In the genomic region with DNA sequence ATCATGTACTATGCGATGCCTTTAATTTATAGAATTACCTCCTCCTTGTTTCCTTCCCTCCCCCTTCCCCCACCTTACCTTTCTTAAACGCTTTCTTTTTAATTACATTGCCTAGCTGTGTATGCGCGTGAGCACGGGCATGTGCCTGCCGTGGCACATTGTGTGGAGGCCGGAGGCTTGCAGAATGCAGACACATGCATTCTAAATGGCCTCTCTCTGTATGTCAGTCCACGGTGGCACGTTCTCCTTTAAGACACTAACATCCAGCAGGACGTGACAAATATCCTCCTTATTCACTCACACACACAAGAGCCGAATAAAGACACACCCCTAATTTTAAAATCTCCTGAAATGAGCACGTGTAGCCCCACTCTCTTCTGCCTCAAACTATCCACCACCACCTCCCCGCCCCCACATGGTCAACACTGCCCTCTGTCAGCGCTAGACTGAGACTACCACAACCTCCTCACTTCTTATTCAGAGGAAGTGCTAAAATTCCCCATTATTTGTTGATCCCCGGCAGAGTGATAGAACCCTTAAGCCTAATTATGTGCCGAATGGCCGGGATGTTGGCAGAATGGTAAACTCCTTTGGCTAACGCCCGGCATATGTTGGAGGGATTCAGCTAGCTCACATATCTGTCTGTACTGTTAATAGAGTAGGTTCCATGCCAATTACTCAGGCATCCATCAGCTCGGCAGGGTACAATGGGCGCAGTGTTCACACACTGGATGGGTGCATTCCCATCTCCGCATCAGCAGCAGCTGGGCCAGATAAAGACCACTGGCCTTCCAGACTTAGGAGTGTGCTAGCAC, we compare ENCODE assay signal across 8 mouse cellular contexts.
DNase-seq lines count a peak whose midpoint lies in the region; ATAC-seq and TF ChIP-seq lines count a peak whose summit lies in the region.

No protein-coding gene starts in this region.

- peak; percentile 83 for DNase-seq in testis, postnatal 10 days (ENCODE audit: low spot score)
- no peak for DNase-seq in testis, postnatal 14 days (ENCODE audit: low spot score)
- DNase-seq in embryonic facial prominence, embryonic 11.5 days (ENCODE audit: low spot score): peak; percentile 75
- peak; percentile 80 to 86 for DNase-seq in heart, adult 18-20 months
- peak; percentile 63 to 80 for DNase-seq in spleen, postnatal 4 days (ENCODE audit: low spot score in 2 of 2)

- peak overlapping the region; percentile 42 for H3K4me2 ChIP-seq in embryonic facial prominence, embryonic 11.5 days (ENCODE audit: low read depth, low read length)
- H3K4me2 ChIP-seq in intestine, postnatal 0 days (replicated peaks; ENCODE audit: low read depth): peak overlapping the region; percentile 68
- H3K4me2 ChIP-seq in limb, embryonic 13.5 days (replicated peaks): peak overlapping the region; percentile 72
- peak overlapping the region; percentile 55 for H3K4me2 ChIP-seq in midbrain, embryonic 12.5 days (replicated peaks)

- H3K4me3 ChIP-seq in embryonic facial prominence, embryonic 11.5 days (ENCODE audit: low read depth, low read length): peak overlapping the region; percentile 33
- H3K4me3 ChIP-seq in intestine, postnatal 0 days (ENCODE audit: low read depth, low read length): 0 out of 2 replicates have a peak overlapping the region, but pooled peaks have one; percentile 14
- H3K4me3 ChIP-seq in limb, embryonic 13.5 days: peak overlapping the region; percentile 42
- H3K4me3 ChIP-seq in midbrain, embryonic 12.5 days: peak overlapping the region; percentile 26

- peaks cover 9% of the 10 kb centered on the region for H3K4me1 ChIP-seq in embryonic facial prominence, embryonic 11.5 days (ENCODE audit: control insufficient read depth, insufficient read depth, low read length)
- H3K4me1 ChIP-seq in intestine, postnatal 0 days (replicated peaks; ENCODE audit: control insufficient read depth, insufficient read depth, low read length): peaks cover 13% of the 10 kb centered on the region
- peaks cover 49% of the 10 kb centered on the region for H3K4me1 ChIP-seq in limb, embryonic 13.5 days
- H3K4me1 ChIP-seq in midbrain, embryonic 12.5 days: peaks cover 56% of the 10 kb centered on the region

- peak overlapping the region; percentile 86 for H3K27ac ChIP-seq in embryonic facial prominence, embryonic 11.5 days (replicated peaks; ENCODE audit: low read depth, low read length)
- no peak overlapping the region for H3K27ac ChIP-seq in intestine, postnatal 0 days (ENCODE audit: low read depth, low read length)
- H3K27ac ChIP-seq in limb, embryonic 13.5 days: no peak overlapping the region
- H3K27ac ChIP-seq in midbrain, embryonic 12.5 days (replicated peaks): peak overlapping the region; percentile 91

- peak; percentile 82 for TF ChIP-seq CTCF in intestine, postnatal 0 days (IDR thresholded peaks at IDR 0.05; ENCODE audit: low read depth)

- 9% methylated on average over 22 of the region's 22 CpGs for WGBS in embryonic facial prominence, embryonic 11.5 days
- 20% methylated on average over 22 of the region's 22 CpGs for WGBS in intestine, postnatal 0 days
- 9% methylated on average over 22 of the region's 22 CpGs for WGBS in limb, embryonic 13.5 days
- WGBS in midbrain, embryonic 12.5 days: 6% methylated on average over 22 of the region's 22 CpGs

- no peaks in the 10 kb centered on the region for H3K27me3 ChIP-seq in embryonic facial prominence, embryonic 11.5 days (ENCODE audit: control insufficient read depth, insufficient read depth, low read length)
- no peaks in the 10 kb centered on the region for H3K27me3 ChIP-seq in intestine, postnatal 0 days (replicated peaks; ENCODE audit: control insufficient read depth, insufficient read depth, low read length)
- 0 out of 2 replicates have a peak, but pooled peaks cover 8% of the 10 kb centered on the region for H3K27me3 ChIP-seq in limb, embryonic 13.5 days
- H3K27me3 ChIP-seq in midbrain, embryonic 12.5 days: no peaks in the 10 kb centered on the region

- H3K9ac ChIP-seq in embryonic facial prominence, embryonic 11.5 days (replicated peaks; ENCODE audit: low read length): peak overlapping the region; percentile 15
- no peak overlapping the region for H3K9ac ChIP-seq in intestine, postnatal 0 days (ENCODE audit: low read depth, low read length)
- H3K9ac ChIP-seq in limb, embryonic 13.5 days: no peak overlapping the region
- H3K9ac ChIP-seq in midbrain, embryonic 12.5 days (replicated peaks): peak overlapping the region; percentile 44; the same call in 1 of the 2 replicates

- H3K36me3 ChIP-seq in embryonic facial prominence, embryonic 11.5 days (replicated peaks; ENCODE audit: control insufficient read depth, insufficient read depth, low read depth, low read length): no peaks in the 10 kb centered on the region
- no peaks in the 10 kb centered on the region for H3K36me3 ChIP-seq in intestine, postnatal 0 days (ENCODE audit: control insufficient read depth, insufficient read depth)
- H3K36me3 ChIP-seq in limb, embryonic 13.5 days: no peaks in the 10 kb centered on the region
- H3K36me3 ChIP-seq in midbrain, embryonic 12.5 days: no peaks in the 10 kb centered on the region

- peak; percentile 73 for ATAC-seq in embryonic facial prominence, embryonic 11.5 days (replicated peaks; ENCODE audit: insufficient number of reproducible peaks, low FRiP score, low TSS enrichment, low read depth)
- ATAC-seq in intestine, postnatal 0 days: 0 out of 2 replicates have a peak, but pooled peaks have one; percentile 37
- ATAC-seq in limb, embryonic 13.5 days (ENCODE audit: low FRiP score, low read depth): peak; percentile 48; the same call in 1 of the 2 replicates
- peak; percentile 84 for ATAC-seq in midbrain, embryonic 12.5 days (ENCODE audit: low FRiP score, low read depth)

- no peaks in the 10 kb centered on the region for H3K9me3 ChIP-seq in embryonic facial prominence, embryonic 11.5 days (replicated peaks; ENCODE audit: control insufficient read depth, low read length)
- H3K9me3 ChIP-seq in intestine, postnatal 0 days (ENCODE audit: control insufficient read depth): peaks cover 3% of the 10 kb centered on the region; the same call in 1 of the 2 replicates
- 0 out of 2 replicates have a peak, but pooled peaks cover 7% of the 10 kb centered on the region for H3K9me3 ChIP-seq in limb, embryonic 13.5 days
- no peaks in the 10 kb centered on the region for H3K9me3 ChIP-seq in midbrain, embryonic 12.5 days

Comparison
In these comparisons a context has a peak if more than half of its experiments do, and no peak if none do; other contexts are left out.
1. H3K27ac ChIP-seq: peak in embryonic facial prominence, embryonic 11.5 days (single experiment) and midbrain, embryonic 12.5 days (single experiment); none in intestine, postnatal 0 days (single experiment) and limb, embryonic 13.5 days (single experiment).
2. H3K9ac ChIP-seq: peak in embryonic facial prominence, embryonic 11.5 days (single experiment) and midbrain, embryonic 12.5 days (single experiment); none in intestine, postnatal 0 days (single experiment) and limb, embryonic 13.5 days (single experiment).
3. Peak in every context shown above with its lines, with median percentiles within 50 percentile points of each other: ATAC-seq, H3K4me2 ChIP-seq and H3K4me3 ChIP-seq.